Mouse (Mus musculus): Measurements from ENCODE around the gene Etv3. TPM values are rescaled to one million over a fixed set of nuclear protein-coding genes. Genes with fewer than 3 reads are reported as not detected.
"Not testable (repeated sequence)": the region's sequence is repeated elsewhere in the genome, so short reads cannot be mapped to it uniquely, and the experiment has no call there.

Etv3 gene
- polyA plus RNA-seq (2015; fragmentation: Nextera tagmentation; extraction: Ambion mirVana): 12.5 and 12.7 TPM in 2 replicates

GRCm38 (mm10) chr3:87525043-87525836 lies at the start of gene Etv3:
TSS of gene Etv3 (plus strand) at chr3:87525407.
- WGBS: 5% methylated on average over 64 of the region's 64 CpGs
- Histone ChIP-seq H3K36me3 (ENCODE audit: control insufficient read depth, insufficient read depth, low read length) (peaks cover 7% of the 10 kb centered on the region; the same call in 1 of the 2 replicates), H3K9me3 (ENCODE audit: control insufficient read depth, low read length) (no peaks in the 10 kb centered on the region), H3K4me2 (ENCODE audit: low read depth, low read length) (peak within 1 kb of the TSS; percentile 73), H3K27me3 (replicated peaks; ENCODE audit: control insufficient read depth, insufficient read depth, low read length) (no peaks in the 10 kb centered on the region), H3K9ac (ENCODE audit: low read depth, low read length) (peak within 1 kb of the TSS; percentile 98), H3K4me1 (ENCODE audit: control insufficient read depth, insufficient read depth, low read length) (peaks cover 15% of the 10 kb centered on the region; the same call in 1 of the 2 replicates), H3K27ac (ENCODE audit: low read length) (peak within 1 kb of the TSS; percentile 83), H3K4me3 (ENCODE audit: low read length) (peak within 1 kb of the TSS; percentile 91)
- peak; percentile 99 for ATAC-seq

- H3K4me1 ChIP-seq (ENCODE audit: control insufficient read depth, insufficient read depth, low read length); H3K9me3 ChIP-seq (ENCODE audit: control insufficient read depth, low read length); H3K27me3 ChIP-seq (replicated peaks; ENCODE audit: control insufficient read depth, insufficient read depth, low read length); H3K36me3 ChIP-seq (ENCODE audit: control insufficient read depth, insufficient read depth, low read length); H3K27ac ChIP-seq (ENCODE audit: low read length); H3K4me2 ChIP-seq (ENCODE audit: low read depth, low read length); ATAC-seq; H3K9ac ChIP-seq (ENCODE audit: low read depth, low read length); H3K4me3 ChIP-seq (ENCODE audit: low read length): not testable (repeated sequence)
- 95% methylated on average over 3 of the region's 3 CpGs for WGBS
Observed at GRCm38 (mm10) chr3:87477948-87478347, 47.3 kb upstream of the Etv3 start.

GRCm38 (mm10) chr3:87478596-87478995 lies 46.6 kb upstream of the Etv3 start:
- not testable (repeated sequence) for H3K9ac ChIP-seq (ENCODE audit: low read depth, low read length); H3K4me2 ChIP-seq (ENCODE audit: low read depth, low read length); H3K4me3 ChIP-seq (ENCODE audit: low read length); H3K27me3 ChIP-seq (replicated peaks; ENCODE audit: control insufficient read depth, insufficient read depth, low read length); ATAC-seq; H3K9me3 ChIP-seq (ENCODE audit: control insufficient read depth, low read length); H3K36me3 ChIP-seq (ENCODE audit: control insufficient read depth, insufficient read depth, low read length); H3K4me1 ChIP-seq (ENCODE audit: control insufficient read depth, insufficient read depth, low read length); H3K27ac ChIP-seq (ENCODE audit: low read length)
- WGBS: 84% methylated on average over 6 of the region's 6 CpGs

GRCm38 (mm10) chr3:87479230-87479629 lies 46.0 kb upstream of the Etv3 start:
- not testable (repeated sequence) for H3K4me2 ChIP-seq (ENCODE audit: low read depth, low read length); ATAC-seq

GRCm38 (mm10) chr3:87487392-87487791 lies 37.8 kb upstream of the Etv3 start:
- H3K4me3 ChIP-seq (ENCODE audit: low read length): no peak overlapping the region
- 89% methylated on average over 4 of the region's 4 CpGs for WGBS
- no peak overlapping the region for H3K9ac ChIP-seq (ENCODE audit: low read depth, low read length)

More at GRCm38 (mm10) chr3:87479230-87479629, 46.0 kb upstream of the Etv3 start:
- not testable (repeated sequence) for H3K9me3 ChIP-seq (ENCODE audit: control insufficient read depth, low read length); H3K27ac ChIP-seq (ENCODE audit: low read length); H3K27me3 ChIP-seq (replicated peaks; ENCODE audit: control insufficient read depth, insufficient read depth, low read length); H3K4me1 ChIP-seq (ENCODE audit: control insufficient read depth, insufficient read depth, low read length); H3K4me3 ChIP-seq (ENCODE audit: low read length); H3K9ac ChIP-seq (ENCODE audit: low read depth, low read length); H3K36me3 ChIP-seq (ENCODE audit: control insufficient read depth, insufficient read depth, low read length)

GRCm38 (mm10) chr3:87487911-87488310 lies 37.3 kb upstream of the Etv3 start:
- H3K36me3 ChIP-seq (ENCODE audit: control insufficient read depth, insufficient read depth, low read length): no peaks in the 10 kb centered on the region
- no peak overlapping the region for H3K4me2 ChIP-seq (ENCODE audit: low read depth, low read length)
- no peaks in the 10 kb centered on the region for H3K27me3 ChIP-seq (replicated peaks; ENCODE audit: control insufficient read depth, insufficient read depth, low read length)
- no peak for ATAC-seq
- no peak overlapping the region for H3K9ac ChIP-seq (ENCODE audit: low read depth, low read length)
- no peak overlapping the region for H3K27ac ChIP-seq (ENCODE audit: low read length)
- no peaks in the 10 kb centered on the region for H3K4me1 ChIP-seq (ENCODE audit: control insufficient read depth, insufficient read depth, low read length)
- H3K9me3 ChIP-seq (ENCODE audit: control insufficient read depth, low read length): no peaks in the 10 kb centered on the region
- no peak overlapping the region for H3K4me3 ChIP-seq (ENCODE audit: low read length)
- 73% methylated on average over 2 of the region's 2 CpGs for whole genome bisulfite sequencing

More at GRCm38 (mm10) chr3:87487392-87487791, 37.8 kb upstream of the Etv3 start:
- Histone ChIP-seq H3K27me3 (replicated peaks; ENCODE audit: control insufficient read depth, insufficient read depth, low read length) (no peaks in the 10 kb centered on the region), H3K4me1 (ENCODE audit: control insufficient read depth, insufficient read depth, low read length) (no peaks in the 10 kb centered on the region), H3K4me2 (ENCODE audit: low read depth, low read length) (no peak overlapping the region), H3K36me3 (ENCODE audit: control insufficient read depth, insufficient read depth, low read length) (no peaks in the 10 kb centered on the region), H3K9me3 (ENCODE audit: control insufficient read depth, low read length) (no peaks in the 10 kb centered on the region), H3K27ac (ENCODE audit: low read length) (no peak overlapping the region)
- no peak for ATAC-seq

- no peak for ATAC-seq
- Histone ChIP-seq H3K4me2 (ENCODE audit: low read depth, low read length) (no peak overlapping the region), H3K4me1 (ENCODE audit: control insufficient read depth, insufficient read depth, low read length) (no peaks in the 10 kb centered on the region), H3K9ac (ENCODE audit: low read depth, low read length) (no peak overlapping the region), H3K36me3 (ENCODE audit: control insufficient read depth, insufficient read depth, low read length) (no peaks in the 10 kb centered on the region), H3K9me3 (ENCODE audit: control insufficient read depth, low read length) (no peaks in the 10 kb centered on the region), H3K27ac (ENCODE audit: low read length) (no peak overlapping the region), H3K4me3 (ENCODE audit: low read length) (no peak overlapping the region), H3K27me3 (replicated peaks; ENCODE audit: control insufficient read depth, insufficient read depth, low read length) (no peaks in the 10 kb centered on the region)
- 82% methylated on average over 9 of the region's 9 CpGs for WGBS
Observed at GRCm38 (mm10) chr3:87498266-87498665, 26.9 kb upstream of the Etv3 start.

- Histone ChIP-seq H3K36me3 (ENCODE audit: control insufficient read depth, insufficient read depth, low read length) (no peaks in the 10 kb centered on the region), H3K27me3 (replicated peaks; ENCODE audit: control insufficient read depth, insufficient read depth, low read length) (no peaks in the 10 kb centered on the region), H3K4me1 (ENCODE audit: control insufficient read depth, insufficient read depth, low read length) (no peaks in the 10 kb centered on the region), H3K9ac (ENCODE audit: low read depth, low read length) (no peak overlapping the region), H3K9me3 (ENCODE audit: control insufficient read depth, low read length) (no peaks in the 10 kb centered on the region), H3K4me2 (ENCODE audit: low read depth, low read length) (no peak overlapping the region), H3K4me3 (ENCODE audit: low read length) (no peak overlapping the region), H3K27ac (ENCODE audit: low read length) (no peak overlapping the region)
- peak; percentile 44; the same call in 1 of the 2 replicates for ATAC-seq
- WGBS: 10% methylated on average over 3 of the region's 3 CpGs
Observed at GRCm38 (mm10) chr3:87499072-87499471, 26.1 kb upstream of the Etv3 start.

GRCm38 (mm10) chr3:87500088-87501055 lies 24.8 kb upstream of the Etv3 start:
- no peak overlapping the region for H3K4me2 ChIP-seq (ENCODE audit: low read depth, low read length)
- no peak overlapping the region for H3K4me3 ChIP-seq (ENCODE audit: low read length)
- no peaks in the 10 kb centered on the region for H3K4me1 ChIP-seq (ENCODE audit: control insufficient read depth, insufficient read depth, low read length)
- H3K9ac ChIP-seq (ENCODE audit: low read depth, low read length): no peak overlapping the region
- no peaks in the 10 kb centered on the region for H3K36me3 ChIP-seq (ENCODE audit: control insufficient read depth, insufficient read depth, low read length)
- H3K9me3 ChIP-seq (ENCODE audit: control insufficient read depth, low read length): no peaks in the 10 kb centered on the region
- H3K27me3 ChIP-seq (replicated peaks; ENCODE audit: control insufficient read depth, insufficient read depth, low read length): no peaks in the 10 kb centered on the region
- 75% methylated on average over 24 of the region's 24 CpGs for WGBS
- H3K27ac ChIP-seq (ENCODE audit: low read length): no peak overlapping the region
- ATAC-seq: no peak

All from intestine, embryonic 16.5 days (tissue).